Mouse (Mus musculus): Measurements from ENCODE around the gene Exosc6. TPM values are rescaled to one million over a fixed set of nuclear protein-coding genes. Genes with fewer than 3 reads are reported as not detected.

Gene Exosc6
- polyA plus RNA-seq (2014; fragmentation: Illumina TruSeq; extraction: RNeasy Lipid Tissue Mini Kit (QIAGEN cat#74804); ENCODE audit: low replicate concordance), result 3.2 TPM

GRCm38 (mm10) chr8:111056158-111056663 is at the start of gene Exosc6:
Gene Exosc6, plus strand, starts transcription at chr8:111056339.

GRCm38 (mm10) chr8:111031572-111031971 is 24.6 kb upstream of the Exosc6 start, which contains the start of gene Ddx19b:
Gene Ddx19b, minus strand, starts transcription at chr8:111031751.

GRCm38 (mm10) chr8:111032916-111033315 is 23.2 kb upstream of the Exosc6 start, which contains the start of gene Aars:
Gene Aars, plus strand, starts transcription at chr8:111033144.

GRCm38 (mm10) chr8:111092326-111092725 is 36.2 kb downstream of the Exosc6 start, which contains the start of gene Clec18a:
Gene Clec18a, minus strand, starts transcription at chr8:111092426.

GRCm38 (mm10) chr8:111093865-111094718 is 38.0 kb downstream of the Exosc6 start, which contains the start of gene Pdpr:
Gene Pdpr, plus strand, starts transcription at chr8:111094630.

Other genes starting within 250 kb of the Exosc6 start
- gene Cog4, start 209.7 kb upstream of the Exosc6 start, polyA plus RNA-seq (2014; fragmentation: Illumina TruSeq; extraction: RNeasy Lipid Tissue Mini Kit (QIAGEN cat#74804); ENCODE audit: low replicate concordance), result 7.0 TPM
- 14.6 TPM for gene Sf3b3, start 209.6 kb upstream of the Exosc6 start, polyA plus RNA-seq (2014; fragmentation: Illumina TruSeq; extraction: RNeasy Lipid Tissue Mini Kit (QIAGEN cat#74804); ENCODE audit: low replicate concordance)
- gene Fuk, start 153.9 kb upstream of the Exosc6 start, polyA plus RNA-seq (2014; fragmentation: Illumina TruSeq; extraction: RNeasy Lipid Tissue Mini Kit (QIAGEN cat#74804); ENCODE audit: low replicate concordance), result 2.1 TPM
- gene St3gal2, start 136.4 kb upstream of the Exosc6 start, polyA plus RNA-seq (2014; fragmentation: Illumina TruSeq; extraction: RNeasy Lipid Tissue Mini Kit (QIAGEN cat#74804); ENCODE audit: low replicate concordance), result 1.3 TPM
- 9.3 TPM for gene Ddx19a, start 58.5 kb upstream of the Exosc6 start, polyA plus RNA-seq (2014; fragmentation: Illumina TruSeq; extraction: RNeasy Lipid Tissue Mini Kit (QIAGEN cat#74804); ENCODE audit: low replicate concordance)
- gene Ddx19b, start 24.6 kb upstream of the Exosc6 start, polyA plus RNA-seq (2014; fragmentation: Illumina TruSeq; extraction: RNeasy Lipid Tissue Mini Kit (QIAGEN cat#74804); ENCODE audit: low replicate concordance), result 8.7 TPM
- gene Aars, start 23.2 kb upstream of the Exosc6 start, polyA plus RNA-seq (2014; fragmentation: Illumina TruSeq; extraction: RNeasy Lipid Tissue Mini Kit (QIAGEN cat#74804); ENCODE audit: low replicate concordance), result 3.2 TPM
- not detected for gene Clec18a, start 36.1 kb downstream of the Exosc6 start, polyA plus RNA-seq (2014; fragmentation: Illumina TruSeq; extraction: RNeasy Lipid Tissue Mini Kit (QIAGEN cat#74804); ENCODE audit: low replicate concordance)
- 13.8 TPM for gene Pdpr, start 38.3 kb downstream of the Exosc6 start, polyA plus RNA-seq (2014; fragmentation: Illumina TruSeq; extraction: RNeasy Lipid Tissue Mini Kit (QIAGEN cat#74804); ENCODE audit: low replicate concordance)
- 21.5 TPM for gene Glg1, start 202.9 kb downstream of the Exosc6 start, polyA plus RNA-seq (2014; fragmentation: Illumina TruSeq; extraction: RNeasy Lipid Tissue Mini Kit (QIAGEN cat#74804); ENCODE audit: low replicate concordance)
- 48.6 TPM for gene Rfwd3, start 243.9 kb downstream of the Exosc6 start, polyA plus RNA-seq (2014; fragmentation: Illumina TruSeq; extraction: RNeasy Lipid Tissue Mini Kit (QIAGEN cat#74804); ENCODE audit: low replicate concordance)